Mouse (Mus musculus): ENCODE measurements around the gene Acat3.
"Not testable (repeated sequence)": the region's sequence is repeated elsewhere in the genome, so short reads cannot be mapped to it uniquely, and the experiment has no call there.

Acat3 gene

DNA sequence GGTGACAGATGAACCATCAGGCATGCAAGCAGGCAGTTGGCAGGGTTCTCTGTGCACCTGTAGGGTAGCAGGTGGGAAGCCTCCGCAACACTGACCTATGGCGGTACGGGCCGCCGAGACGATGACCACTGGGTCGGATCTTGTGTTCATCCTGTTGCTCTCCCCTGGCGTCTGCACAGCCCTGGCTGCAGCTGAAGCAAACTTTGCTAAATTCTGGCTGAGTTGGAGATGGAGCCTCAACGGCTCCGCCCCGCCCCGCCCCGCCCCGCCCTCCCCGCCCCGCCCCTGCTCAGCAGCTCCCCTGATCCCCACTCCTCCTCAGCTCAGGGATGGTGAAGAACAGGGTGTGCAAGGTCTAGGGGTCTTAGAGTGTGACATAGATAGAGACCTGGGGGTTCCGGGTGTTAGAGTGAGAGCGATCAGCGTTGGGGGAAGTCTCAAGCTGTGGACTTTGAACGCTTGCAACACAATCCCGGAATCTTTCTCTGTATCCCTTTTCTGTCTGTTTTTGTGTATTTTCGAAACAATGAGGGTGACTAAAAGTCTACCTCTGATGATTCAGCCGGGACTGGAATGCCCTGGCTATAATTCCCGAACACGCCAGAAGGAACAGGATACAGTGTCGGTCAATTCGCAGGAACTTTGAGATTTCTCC is at the start of gene Acat3:
Gene Acat3 (minus strand): TSS at position 450 of the 655 bp plus-strand sequence.
- DNase-seq, result no peak

GRCm38 (mm10) chr17:12988096-12988495 is 47.7 kb upstream of the Acat3 start:
- DNase-seq, result not testable (repeated sequence)

GRCm38 (mm10) chr17:12983988-12984387 is 43.6 kb upstream of the Acat3 start:
- no peak for DNase-seq

DNA sequence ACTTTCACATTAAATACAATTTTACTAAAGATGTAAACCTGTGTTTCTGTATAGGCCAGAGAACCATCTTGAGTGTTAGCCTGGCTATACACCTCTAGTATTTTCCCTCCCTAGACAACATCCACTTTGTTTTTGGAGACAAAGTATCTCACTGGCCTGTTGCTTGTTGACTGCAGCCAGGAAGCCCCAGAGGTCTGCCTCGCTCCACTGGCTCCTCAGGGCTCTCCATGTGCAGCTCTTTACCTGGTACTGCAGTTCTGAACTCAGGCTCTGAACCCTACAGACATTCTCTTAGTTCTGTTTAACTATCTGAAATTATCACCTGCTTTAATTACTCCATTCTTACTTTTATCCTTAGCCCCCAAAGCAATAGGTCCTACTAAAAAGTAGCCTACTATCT is 38.1 kb upstream of the Acat3 start:
- DNase-seq, result no peak

DNA sequence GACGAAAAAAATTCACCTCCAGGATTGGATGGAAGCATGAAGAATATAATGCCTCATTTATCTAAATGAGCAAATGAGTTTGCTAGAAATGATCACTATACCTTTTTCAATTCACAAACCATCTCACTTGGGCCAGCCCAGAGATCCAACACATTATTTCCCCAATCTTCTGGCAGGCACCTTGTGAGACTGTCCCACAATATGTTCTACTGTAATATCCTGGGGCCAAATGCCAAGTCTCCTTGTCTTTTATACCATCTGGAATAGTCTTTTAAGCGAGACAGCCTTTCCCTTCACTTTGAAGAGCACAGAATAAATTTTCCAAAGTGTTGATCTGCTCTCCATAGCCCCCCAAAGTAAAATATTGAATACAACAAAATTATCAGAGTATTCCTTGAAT is 33.5 kb upstream of the Acat3 start:
- DNase-seq, result no peak

DNA sequence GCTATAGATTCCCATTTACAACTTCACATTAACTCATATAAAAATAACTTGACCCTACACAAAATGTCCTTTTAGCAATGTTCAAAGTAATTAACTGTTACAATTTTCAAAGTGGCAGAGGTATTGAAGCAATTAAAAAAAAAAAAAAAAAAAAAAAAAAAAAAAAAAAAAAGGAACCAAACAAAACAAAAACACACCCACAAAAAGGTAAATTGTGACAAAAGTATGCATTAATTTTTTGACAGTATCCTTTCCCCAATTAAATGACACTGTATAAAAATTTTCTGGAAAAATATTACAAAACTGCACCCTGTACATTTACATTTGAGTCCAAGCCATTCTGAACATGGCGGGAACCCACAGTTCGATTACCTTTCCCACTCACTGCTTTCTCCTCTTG is 26.8 kb upstream of the Acat3 start:
- DNase-seq, result no peak

DNA sequence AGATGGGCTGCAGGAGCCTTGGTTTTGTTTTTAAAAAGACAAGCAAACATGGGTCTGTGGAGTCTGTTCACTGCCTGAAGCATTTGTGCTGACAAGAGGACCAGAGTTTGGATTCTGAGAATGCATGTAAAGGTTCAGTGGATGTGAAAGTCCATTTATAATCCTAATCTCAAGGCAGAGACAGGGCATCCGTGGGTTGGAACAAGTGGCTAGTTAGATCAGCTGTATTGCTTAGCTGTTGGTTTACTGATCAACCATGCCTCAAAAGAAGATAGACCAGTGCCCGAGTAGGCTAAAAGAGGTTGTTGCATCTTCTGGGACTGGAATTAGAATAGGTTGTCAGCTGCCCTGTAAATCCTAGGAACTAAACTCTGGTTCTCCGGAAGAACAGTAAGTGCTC is 23.1 kb upstream of the Acat3 start:
- no peak for DNase-seq

GRCm38 (mm10) chr17:12960331-12960873 is 20.0 kb upstream of the Acat3 start, which contains the start of gene Acat2:
Gene Acat2, minus strand, starts transcription at chr17:12960747.
- peak; percentile 96 for DNase-seq

GRCm38 (mm10) chr17:12959377-12959776 is 19.0 kb upstream of the Acat3 start:
- not testable (repeated sequence) for DNase-seq

DNA sequence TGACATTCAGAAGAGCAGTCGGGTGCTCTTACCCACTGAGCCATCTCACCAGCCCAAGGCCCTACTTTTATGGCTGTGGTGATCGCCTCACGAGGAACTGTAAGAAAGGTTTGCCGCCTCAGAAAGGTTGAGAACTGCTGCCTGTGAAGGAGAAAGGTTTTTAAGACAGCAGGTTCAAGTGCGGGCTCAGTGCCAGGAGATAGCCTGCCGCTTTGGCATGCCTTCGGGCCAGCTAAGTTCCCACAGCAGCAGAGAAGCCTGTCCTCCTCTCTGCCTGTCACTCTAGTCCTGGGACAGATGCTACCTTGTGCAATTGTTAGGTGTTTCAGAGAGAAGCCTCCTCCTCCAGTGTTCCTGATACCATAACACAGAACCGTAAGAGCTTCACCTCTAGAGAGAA is 16.3 kb upstream of the Acat3 start:
- DNase-seq, result no peak

DNA sequence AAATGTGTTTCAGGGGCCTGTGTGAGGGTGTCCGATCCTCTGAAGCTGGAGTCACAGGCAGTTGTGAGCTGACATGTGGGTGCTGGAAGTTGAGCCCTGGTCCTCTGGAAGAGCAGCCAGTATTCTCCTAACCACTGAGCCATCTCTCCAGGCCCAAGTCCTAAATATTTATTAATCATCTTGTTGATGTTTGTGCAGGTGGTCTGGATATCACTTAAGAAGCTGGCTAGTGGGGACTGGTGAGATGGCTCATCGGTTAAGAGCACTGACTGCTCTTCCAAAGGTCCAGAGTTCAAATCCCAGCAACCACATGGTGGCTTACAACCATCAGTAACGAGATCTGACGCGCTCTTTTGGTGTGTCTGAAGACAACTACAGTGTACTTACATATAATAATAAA is 9.3 kb upstream of the Acat3 start:
- no peak for DNase-seq

GRCm38 (mm10) chr17:12942459-12943162 is 2.2 kb upstream of the Acat3 start:
- DNase-seq, result no peak

DNA sequence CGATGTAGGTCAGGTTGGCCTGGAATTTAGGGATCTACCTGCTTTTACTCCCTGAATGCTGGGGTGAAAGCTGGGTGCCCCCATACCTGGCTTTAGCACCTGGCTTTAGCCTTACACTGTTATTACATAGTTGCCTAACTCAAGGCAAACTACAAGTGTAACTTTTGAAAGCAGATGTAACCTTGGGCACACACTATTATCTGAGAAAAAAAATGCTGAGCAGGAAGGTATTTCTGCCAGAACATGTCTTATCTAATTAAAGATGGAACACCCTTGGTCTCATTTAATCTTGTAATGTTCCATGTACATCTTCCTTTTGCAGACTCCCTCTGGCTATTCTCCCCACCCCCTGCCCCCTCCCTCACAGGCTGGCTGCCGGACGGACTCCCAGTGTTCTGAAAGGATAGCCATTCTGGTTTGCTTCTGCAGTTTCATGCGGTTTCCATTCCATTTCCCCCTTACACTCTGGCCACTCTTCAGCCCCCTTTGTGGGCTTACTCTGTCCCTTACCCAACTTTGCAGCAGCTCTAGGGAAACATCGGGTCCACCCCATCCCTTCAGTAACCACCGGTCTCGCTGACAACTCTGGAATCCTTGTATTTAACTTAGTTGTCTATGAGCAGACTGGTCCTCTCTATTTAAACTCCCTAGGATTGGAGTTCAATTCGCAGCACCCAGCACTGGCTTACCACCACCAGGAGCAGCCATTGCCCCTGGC is 1.3 kb upstream of the Acat3 start:
- no peak for DNase-seq

DNA sequence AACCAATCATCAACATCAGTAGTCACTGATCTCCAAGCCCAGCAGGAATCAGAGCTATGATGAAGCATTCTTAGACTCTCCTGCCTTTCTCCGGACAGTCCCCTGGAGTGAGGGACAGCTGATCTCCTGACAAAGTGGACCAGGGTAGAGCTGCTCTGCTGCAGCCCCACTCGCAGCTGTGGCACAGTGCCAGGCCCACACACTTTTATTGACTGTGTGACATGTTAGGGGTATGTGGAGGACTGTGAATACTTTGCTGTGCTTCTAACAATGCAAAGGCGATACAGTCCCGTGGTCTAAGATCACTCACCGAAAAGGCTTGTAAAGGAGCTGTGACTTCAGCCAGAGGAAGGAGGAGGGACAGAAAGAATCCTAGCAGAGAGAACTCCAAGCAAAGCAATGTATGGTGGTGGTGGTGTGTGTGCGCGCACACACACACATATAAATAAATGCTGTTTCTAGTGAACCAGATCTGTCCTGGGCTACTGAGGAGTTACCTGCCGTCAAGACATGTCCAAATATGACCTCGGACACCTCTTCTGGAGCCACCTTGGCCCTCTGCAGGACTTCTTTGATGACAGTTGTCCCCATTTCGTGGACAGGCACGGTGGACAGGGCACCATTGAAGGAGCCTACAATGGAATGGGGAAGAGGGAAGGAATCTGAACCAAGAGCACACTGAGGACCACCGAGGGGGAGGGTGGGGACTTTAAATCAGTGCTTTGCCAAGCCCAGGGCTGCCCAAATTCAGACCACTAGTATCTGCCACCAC is 837 bp downstream of the Acat3 start:
- not testable (repeated sequence) for DNase-seq

DNA sequence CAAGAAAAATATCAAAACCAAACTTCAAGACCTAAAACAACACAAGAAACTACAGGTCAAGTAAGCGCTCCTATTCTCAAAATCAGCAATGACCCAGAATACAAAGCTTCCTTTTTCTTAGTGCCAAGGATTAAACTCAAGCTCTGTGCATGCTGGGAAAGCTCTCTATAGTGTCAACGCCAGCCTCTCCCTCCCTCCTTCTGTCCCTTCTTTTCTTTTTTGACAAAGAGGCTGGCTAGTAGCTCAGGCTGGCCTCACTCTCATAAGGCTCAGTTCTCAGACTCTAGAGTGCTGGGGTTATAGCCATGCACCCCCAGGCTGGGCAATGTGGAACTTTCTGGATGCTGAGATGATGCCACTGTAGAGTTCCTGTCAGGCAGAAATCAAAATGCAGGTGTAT is 2.3 kb downstream of the Acat3 start:
- DNase-seq, result no peak

- no peak for DNase-seq
Measured at GRCm38 (mm10) chr17:12937412-12937970, 2.9 kb downstream of the Acat3 start.

- DNase-seq, result no peak
Measured at GRCm38 (mm10) chr17:12935719-12936118, 4.7 kb downstream of the Acat3 start.

GRCm38 (mm10) chr17:12931576-12931975 is 8.8 kb downstream of the Acat3 start:
- DNase-seq, result not testable (repeated sequence)

- DNase-seq, result no peak
Measured at GRCm38 (mm10) chr17:12925703-12926180, 14.7 kb downstream of the Acat3 start.

GRCm38 (mm10) chr17:12925001-12925400 is 15.4 kb downstream of the Acat3 start:
- no peak for DNase-seq

DNA sequence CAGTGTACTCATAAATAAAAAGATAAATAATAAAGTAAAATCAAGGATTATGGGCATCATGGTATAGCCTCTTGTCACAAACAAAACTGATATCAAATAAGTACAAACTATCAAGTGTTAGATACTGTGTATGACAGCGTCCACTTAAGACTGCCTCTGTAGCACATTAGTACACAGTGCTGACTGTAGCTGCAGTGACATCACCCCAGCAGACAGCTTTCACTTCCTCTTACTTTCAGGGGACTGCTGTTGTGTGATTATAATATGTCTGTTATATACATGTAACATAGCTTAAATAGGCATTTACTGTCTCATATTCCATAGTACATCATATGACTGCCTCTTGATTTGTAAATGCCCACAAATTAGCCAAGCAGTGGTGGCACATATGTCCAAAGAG is 19.3 kb downstream of the Acat3 start:
- DNase-seq, result no peak

Measured in right cerebral cortex, postnatal 25 days (tissue).